Mouse (Mus musculus) right cerebral cortex, postnatal 10 days (tissue): ENCODE data around the gene Dusp9.

ENCODE experiments used
- DNase-seq, 2 experiments: peaks; one replicate each; pipeline ENCODE4 v3.0.0; 2021; ENCODE audit warnings: low spot score in 2 of 2

Dusp9 gene

DNA sequence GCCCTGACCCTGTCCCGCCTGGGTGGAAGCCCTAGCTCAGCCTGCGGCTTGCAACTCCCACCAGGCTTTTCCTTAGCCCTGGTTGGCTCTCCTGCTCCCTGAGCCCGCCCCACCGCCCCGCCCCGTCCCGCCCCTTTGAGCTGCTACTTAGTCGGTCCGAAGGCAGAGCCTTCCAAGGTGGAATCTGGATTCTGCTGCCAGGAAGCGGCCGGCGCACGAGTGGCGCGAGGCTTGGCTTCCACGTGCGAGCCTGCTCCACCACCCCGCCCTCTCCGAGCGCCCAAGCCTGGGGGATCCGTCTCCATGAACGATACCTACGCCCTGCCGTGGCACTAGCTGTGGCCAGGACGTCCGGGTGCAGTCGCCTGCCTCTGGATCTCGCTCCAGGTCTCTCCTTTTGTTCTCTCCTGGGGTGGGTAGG lies at the start of gene Dusp9:
Gene Dusp9 (plus strand): TSS at position 165 of the 421 bp plus-strand sequence.
- DNase-seq, result no peak

DNA sequence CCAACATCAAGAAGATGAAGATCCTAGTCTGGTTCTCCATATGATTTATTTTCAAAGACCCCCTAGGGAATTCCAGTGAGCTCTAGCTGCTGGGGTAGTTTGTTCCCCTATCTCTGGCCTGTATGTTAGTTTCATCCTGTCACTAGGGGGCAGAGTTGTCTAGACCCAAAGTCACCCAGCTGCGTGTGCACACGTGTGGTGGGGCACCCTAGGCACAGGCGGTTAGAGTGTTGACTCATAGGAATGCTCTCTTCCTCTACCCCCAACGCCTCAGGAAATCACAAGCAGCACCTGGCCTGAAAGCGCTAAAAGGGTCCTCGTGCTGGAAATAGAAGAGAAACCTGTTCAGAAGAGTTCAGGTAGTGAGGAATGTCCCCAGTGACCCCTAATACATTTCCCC lies 46.0 kb upstream of the Dusp9 start:
- DNase-seq, result no peak

DNA sequence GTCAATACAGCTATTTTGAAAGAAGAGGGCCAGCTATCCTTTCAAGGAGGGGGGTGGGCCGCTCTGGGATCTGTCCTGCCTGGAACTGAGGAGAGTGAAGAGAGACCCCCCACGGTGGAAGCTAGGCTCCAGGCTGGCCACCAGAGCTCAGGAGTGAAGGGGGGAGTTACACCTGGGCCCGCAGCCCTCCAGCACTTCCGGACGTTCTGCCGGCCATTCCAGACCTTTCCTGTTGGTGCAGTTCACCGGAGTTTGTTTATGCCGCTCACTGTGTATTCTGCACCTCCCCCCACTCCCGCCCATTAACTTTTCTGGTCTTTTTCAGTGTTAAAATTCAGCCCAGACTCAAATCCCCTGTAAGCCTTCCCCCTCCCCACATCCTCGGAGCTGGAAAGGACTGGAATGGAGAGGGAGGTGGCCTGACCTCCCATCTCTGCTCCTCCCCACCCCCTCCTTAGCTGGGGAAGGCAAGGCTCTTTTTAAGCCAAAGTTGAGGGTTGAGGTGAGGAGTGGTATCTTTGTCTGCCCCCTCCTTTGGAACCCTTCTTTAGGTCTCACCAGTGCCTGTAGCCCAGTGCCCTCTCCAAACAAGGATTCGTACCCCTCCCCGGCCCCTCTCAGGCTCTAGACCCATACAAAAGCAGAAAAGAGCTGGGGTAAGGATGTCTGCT lies 44.6 kb upstream of the Dusp9 start:
- no peak for DNase-seq

DNA sequence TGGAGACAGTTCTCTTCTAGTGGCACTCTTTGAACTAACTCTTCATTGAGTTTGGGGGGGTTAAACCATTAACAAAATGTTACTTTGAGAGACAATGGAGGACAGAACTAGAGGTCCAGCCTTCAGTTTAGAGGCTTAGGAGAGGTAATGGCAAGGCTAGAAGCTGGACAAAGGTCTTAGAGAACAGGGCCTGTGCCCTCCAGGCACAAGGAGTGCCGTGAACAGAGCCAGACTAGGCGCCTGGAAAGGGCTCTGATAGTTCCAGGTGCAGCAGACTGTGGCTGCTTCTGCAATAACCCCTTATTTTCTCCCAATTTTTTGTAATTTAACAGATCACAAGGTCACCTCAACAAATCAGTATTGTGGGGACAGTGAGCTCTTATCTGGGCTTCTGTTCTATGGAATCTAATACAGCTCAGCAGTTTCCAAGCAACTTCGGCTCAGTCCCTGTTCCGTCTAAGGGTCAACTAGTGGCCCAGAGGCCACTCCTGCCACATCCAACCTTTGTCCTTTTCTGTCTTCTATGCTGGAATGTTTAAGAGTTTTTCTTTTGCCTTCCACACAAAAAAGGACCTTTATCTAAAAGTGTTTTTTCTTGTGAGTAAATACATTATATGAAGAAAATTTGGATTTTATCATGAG lies 43.8 kb upstream of the Dusp9 start:
- DNase-seq, result no peak

DNA sequence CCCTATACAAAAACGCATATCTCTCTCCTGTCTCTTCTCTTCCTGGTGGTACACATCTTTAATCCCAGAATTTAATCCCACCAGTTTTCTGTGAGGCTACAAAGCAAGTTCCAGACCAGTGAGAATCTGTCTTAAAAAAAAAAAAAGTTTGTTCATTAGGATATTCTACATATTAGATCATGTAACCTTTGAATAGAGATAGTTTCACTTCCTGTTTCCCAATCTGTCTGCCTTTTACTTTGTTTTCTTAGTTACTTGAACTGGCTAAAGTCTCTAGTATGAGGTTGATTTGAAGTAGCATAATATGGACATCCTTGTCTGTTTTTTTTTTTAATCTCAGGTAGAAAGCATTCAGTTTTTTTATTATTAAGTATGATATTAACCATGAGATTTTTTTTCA lies 37.8 kb upstream of the Dusp9 start:
- no peak for DNase-seq

DNA sequence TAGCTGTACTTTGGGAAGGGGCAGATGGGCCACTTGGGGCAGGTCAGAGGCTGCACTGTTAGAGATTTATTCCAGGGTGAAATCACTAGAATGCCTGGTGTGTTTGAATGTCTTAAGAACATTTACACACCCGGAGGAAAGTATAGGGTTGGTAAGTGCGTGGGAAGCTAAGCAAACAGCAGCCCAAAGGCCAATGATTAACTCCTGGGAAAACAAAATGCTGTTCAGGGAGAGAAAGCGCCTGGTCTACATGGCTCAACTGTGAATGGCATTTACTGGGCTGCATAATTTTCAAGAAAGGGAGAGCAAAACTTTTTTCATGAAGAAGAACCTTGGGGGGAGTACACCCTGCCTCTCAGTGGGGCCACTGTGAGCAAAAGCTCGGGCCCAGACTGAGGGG lies 25.6 kb upstream of the Dusp9 start:
- DNase-seq, result no peak

DNA sequence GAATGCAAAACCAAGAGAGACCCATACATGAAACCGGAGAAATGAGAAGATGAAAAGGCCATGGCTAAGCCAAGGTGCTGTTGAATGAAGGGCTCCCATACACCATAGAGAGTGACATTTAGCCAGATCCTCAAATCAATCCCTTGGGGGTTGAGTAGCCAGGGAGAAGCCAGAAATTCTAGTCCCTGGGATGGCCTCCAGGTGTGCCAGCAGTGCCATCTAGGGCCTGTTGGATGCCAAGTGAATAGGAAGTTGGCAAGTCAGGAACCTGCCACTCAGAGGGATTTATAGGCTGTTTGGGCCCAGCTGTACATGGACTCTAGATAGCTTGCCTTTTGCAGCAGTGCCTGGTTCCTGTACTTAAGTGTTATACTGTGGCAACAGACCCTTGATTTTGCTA lies 23.3 kb upstream of the Dusp9 start:
- DNase-seq, result no peak

DNA sequence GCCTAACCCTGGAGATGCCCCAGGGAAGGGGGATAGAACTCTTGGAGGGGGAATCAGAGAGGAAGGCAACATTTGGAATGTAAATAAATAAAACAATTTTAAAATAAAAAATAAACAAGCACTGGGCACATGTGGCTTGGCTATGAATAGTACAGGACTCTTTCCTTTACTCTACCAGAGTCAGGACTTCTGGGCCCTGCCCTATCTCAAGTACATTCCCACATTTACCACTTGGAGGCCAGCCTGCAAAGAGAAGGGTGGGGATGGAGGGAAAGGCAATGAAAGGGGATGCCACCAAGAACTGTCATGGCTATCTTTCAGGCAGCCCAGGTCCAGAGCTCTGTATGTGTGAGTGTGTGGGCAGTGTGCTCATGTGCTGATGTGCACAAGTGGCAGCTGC lies 19.8 kb upstream of the Dusp9 start:
- no peak for DNase-seq

DNA sequence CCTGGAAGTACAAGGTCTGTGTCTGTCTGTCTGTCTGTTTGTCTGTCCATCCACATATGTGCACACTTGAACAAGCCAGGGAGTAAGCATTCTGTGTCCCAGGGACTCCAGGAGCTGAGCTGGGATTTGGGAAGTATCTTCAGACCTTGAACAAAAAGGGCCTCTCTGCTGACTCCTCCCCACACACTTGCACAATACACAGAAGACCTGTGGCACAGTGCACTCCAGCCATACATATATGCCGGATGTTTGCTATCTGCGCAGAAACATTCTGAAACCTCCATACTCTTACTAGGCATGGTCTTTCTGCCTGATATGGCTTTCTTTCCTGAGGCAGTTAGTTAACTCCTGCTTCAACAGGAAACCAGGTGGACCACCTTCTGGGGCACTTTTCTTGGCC lies 19.3 kb upstream of the Dusp9 start:
- DNase-seq, result no peak

DNA sequence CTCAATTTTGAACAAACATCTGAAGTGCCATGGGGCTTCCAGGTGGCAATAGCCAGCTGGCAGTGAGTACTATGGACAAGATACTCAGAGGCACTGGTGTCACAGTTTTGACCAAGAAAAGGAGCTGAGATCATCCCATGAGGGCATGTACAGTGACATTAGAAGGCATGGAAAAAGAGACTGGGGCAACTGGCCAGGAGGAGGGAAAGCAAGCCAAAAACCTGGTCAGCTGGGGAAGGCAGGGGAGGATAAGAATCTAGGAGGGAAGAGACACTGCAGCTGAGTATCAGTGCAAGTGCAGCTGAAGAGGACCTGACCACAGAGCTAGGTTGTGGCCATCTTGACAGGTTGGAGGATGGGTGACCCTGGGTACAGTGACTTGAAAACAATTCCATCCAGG lies 12.2 kb upstream of the Dusp9 start:
- DNase-seq, result no peak

DNA sequence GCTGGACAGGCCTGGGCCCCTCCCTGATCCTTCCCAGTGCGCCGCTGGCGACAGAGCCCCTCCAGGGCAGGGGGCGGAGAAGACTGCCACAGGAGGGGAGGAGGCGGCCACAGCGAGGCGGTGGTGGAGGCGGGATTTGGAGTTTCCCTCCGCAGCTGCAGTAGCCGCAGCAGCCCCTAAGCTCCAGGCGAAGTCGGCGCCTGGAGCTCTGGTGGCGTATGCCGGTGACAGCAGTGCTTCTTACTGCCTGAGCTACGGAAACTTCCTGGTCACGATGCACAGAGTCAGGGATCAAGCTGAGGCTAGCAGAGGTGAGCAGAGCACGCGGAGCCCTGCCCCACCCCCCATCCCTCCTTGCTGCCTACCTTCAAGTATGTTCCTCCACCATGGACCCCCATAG lies 3.8 kb upstream of the Dusp9 start:
- no peak for DNase-seq

DNA sequence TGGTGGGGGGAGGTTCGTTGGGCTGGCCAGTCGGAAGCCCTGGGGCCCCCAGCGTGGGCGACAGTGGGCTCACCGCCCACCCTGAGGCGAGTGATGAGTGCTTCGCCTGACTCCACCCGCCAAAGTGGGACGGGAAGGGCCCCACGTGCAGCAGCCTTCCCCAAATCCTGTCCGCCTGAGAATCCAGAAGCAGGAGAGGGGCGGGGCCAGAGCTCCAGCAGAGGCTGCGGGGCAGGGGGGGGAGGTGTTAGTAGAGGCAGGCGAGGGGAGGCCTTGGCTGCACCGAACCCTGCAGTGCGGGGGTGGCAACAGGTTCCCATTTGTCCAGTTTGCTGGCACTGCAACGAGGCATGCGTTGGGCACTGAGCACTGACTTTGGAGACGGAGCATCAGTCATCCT lies 1.8 kb upstream of the Dusp9 start:
- DNase-seq, result no peak

DNA sequence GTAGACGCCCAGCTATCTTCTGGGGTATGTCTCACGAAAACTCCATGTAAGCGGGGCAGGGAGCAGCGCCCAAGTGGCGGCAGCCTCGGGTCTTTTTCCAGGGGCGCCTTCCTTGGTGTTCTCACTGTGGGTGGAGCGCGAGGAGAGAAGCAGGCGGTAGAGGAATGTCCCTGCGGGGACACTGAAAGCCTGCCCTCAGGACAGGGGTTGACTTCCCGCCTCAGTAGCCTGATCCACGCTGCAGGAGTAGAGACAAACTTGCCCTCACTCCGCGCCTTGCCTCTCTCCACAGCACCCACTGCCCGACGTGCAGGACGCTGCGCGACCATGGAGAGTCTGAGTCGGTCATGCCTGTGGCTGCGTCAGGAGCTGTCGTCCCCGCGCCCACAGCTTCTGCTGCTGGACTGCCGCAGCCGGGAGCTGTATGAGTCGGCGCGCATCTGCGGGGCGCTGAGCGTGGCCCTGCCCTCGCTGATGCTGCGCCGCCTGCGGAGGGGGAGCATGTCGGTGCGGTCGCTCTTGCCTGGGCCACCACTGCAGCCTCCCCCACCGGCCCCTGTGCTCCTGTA lies 766 bp downstream of the Dusp9 start:
- no peak for DNase-seq

DNA sequence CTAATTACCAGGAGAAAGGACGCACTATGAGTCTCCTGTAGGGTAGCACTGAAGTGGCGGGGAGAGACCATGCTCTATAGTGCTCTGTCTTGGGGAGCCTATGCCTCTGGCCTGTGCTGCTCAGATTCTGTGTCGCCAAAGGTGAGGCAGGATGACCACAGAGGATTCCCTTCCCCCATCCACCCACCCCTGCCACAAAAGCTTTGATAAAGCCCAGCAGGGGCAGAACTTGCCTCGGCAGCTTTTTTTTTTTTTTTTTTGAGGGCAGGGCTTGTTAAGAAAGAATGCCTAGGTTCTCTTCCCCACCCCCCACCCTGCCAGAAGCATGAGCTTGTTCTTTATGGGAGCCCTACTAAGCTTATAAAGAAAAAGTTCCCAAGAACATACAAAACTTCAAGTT lies 5.9 kb downstream of the Dusp9 start:
- DNase-seq, result no peak

DNA sequence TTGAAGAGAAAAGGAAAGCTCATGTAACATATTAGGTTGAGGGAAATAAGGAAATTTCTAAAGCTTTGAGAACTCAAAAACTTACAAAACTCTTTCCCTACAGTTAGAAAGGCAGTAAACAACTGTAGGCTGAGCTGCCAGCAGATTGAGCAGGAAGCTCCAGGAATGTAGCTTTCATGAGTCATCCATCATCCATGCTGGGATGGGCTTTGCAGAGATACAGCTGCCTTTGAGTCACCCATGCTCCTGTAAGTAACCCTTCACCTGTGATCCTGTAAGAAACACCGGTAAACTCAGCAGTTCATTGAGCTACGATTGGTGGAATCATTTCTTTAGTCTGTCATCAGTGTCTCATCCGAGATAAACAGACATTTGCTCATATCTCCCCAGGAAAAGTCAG lies 11.7 kb downstream of the Dusp9 start:
- DNase-seq, result no peak

DNA sequence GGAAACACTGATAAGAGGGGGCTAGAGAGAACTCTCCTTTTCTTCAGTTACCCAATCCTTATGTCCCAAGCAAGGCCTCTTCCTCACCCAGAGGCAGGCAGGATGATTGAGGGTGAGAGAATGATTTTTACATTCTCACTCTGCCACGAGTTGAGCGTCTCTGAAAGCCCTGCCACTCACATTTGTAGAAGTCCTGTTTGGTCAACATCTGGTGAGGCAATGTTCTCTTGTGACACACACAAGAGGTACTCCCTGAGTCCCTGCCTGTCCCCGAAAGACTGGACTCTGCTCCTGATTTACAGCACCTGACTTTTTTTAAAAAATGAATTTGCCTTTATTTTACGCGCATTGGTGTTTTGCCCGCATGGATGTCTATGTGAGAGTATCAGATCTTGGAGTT lies 14.2 kb downstream of the Dusp9 start:
- DNase-seq, result no peak

DNA sequence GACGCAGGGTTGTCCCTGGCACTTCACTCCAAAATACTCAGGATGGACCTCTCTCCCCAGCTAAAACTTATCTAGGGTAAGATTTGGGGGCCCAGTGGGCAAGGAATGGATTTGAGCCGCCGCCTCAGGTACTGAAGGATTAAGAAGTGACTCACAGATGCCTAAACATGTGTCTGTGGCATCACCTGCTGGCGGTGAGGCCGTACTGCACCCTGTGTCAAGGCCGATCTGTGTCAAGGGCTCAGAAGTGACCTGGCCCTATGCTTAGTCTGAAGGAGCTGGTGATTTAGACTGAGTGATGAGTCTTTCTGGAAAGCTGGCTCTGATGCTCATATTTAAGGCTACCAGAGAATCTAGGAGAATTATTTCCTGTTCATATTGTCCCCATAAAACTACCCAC lies 15.0 kb downstream of the Dusp9 start:
- peak in 1 of 2 experiments; percentile 71 for DNase-seq

DNA sequence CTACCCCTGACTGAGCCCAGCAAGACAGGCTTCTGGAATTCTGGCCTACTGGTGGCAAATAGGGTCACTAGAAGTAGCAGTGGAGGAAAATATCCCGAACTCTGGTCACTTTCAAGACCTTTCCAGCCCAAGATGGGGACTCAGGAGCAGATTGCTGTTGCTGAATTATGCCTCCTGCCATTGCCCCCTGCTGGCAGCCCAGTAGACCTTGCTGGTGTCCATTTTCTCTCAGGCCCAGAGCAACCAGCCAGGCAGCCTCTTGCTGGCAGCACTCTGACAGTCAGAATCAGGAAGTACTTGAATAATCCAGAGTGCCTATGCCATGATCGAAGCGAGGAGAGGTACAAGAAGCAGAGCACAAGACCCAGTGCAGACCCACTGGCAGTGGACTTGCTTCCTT lies 16.3 kb downstream of the Dusp9 start:
- DNase-seq, result no peak

DNA sequence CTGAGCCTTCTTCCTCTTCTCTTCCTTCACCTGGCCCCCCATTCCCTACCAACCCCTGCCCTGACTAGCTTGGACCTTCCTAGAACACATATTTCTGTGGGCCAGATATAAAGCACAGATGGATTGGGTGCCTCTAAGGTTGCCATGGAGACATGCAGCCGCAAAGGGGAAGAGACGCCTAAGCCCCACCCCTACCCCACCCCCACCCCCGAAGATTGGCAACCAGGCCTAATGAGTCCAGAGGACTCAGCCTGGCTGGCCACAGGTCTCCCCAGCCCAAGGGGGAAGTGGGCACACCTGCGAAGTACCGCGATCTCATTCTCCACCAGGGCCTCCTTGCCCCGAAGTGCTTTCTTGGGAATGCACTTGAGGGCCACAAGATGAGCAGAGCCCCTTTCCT lies 19.2 kb downstream of the Dusp9 start:
- no peak for DNase-seq

DNA sequence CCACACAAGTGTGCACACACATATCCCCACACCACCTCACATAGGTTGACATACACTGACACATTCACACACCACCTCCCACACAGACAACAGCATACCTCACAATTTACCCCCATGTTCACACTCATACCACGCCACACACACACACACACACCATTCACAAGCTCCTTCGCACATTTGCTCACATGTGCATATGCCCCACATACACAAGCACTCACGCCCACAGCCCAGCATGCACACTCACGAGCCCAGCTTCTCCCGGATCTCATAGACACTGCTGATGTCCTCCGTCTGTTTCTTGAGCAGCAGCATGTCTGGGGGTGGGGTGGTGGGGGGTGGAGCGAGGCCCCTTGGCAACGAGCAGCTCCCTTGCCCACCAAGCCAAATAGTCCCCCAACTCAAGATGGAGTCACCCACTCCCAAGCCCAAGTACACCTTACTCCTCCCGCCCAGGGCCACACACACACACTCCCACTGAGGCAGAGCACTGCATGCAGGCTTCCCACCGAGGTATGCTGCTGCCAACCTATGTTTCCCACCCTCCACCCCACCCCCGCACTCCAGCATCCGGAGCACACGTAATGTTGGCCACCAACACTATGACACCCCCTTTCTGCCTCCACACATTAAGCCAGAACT lies 19.8 kb downstream of the Dusp9 start:
- peak in 1 of 2 experiments; percentile 78 for DNase-seq

DNA sequence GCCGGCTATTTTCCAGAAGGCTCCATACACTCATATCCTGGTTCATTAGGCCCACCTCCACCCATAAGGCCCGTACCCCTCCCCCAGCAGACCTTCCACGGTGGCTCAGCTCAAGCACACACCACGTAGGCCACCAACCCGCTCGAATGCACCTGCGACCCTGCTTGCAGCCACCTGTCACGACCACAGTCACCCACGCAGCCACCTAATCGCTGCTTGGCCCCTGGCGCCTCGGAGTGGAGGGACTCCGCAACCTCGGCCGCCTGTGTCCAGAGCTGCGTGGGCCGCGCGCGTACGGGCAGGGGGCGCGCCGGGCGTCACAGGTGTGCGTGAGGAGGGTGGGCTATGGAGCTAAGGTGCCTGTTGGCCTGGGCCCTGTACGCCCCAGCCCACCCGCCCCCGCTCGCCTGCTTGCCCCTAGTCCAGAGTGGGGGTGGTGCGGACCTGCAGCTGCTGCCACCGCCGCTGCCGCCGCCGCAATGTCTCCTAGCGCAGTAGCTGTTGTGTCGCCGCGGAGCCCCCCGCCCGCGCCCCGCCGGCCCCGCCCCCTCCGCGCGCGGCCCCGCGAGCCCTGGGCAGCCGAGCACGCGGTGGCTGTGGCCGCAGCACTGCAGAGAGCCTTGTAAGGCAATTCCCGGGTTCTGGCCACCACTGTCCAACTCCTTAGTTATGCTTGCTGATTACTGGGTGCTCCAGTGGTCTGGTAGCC lies 20.5 kb downstream of the Dusp9 start, which contains the start of gene Pnck:
Gene Pnck (minus strand): TSS at position 543 of the 709 bp plus-strand sequence.
- DNase-seq, result peak in 1 of 2 experiments; percentile 56

DNA sequence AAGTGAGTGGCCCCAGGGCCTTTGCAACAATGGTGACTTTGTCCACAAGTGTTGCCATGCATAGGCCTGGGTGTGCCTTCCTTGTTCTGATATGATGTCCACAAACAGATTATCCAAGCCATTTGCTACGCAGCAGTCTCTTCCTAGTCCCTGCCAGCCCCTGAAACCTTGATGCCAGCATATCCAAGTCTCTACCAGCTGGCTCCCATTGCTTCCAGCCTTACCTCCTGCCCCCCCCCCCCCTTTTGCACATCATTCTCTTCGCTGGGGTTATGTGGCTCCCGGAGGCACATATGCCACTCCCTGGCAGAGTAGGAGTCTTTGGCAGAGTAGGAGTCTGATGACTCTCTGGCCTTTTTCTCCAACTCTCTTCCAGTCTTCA lies 21.1 kb downstream of the Dusp9 start:
- DNase-seq, result no peak
